Mouse (Mus musculus): ENCODE results near the gene Olfr402. TPM values are rescaled to one million over a fixed set of nuclear protein-coding genes. Genes with fewer than 3 reads are reported as not detected.
"Not testable (repeated sequence)": the region's sequence is repeated elsewhere in the genome, so short reads cannot be mapped to it uniquely, and the experiment has no call there.

Gene Olfr402
- not detected in 2 replicates for polyA plus RNA-seq (2015; fragmentation: Nextera tagmentation; extraction: Ambion mirVana)

DNA sequence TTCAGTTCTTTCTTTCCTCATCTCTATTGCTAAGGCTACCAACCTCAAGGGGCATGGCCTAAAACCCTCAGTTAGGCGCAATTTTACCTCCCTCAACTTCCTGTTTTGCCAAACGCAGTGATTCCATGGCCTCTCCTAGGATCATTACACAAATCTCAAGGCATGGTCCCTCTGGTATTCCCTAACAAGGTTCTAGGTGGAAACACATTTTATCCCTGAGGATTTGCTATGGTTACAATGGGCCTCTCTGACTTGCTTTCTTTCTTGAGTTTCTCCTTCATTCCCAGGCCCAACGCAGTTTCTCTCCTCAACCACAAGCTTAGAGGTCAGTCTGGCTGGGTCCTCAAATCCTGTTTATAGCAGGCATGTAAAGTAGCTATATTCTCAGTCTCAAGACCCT is at the start of gene Olfr402:
Gene Olfr402, plus strand, starts transcription at position 301 of the 400 bp plus-strand sequence.
- Histone ChIP-seq H3K9me3 (replicated peaks) (peaks cover 22% of the 10 kb centered on the region), H3K4me1 (no peaks in the 10 kb centered on the region), H3K9ac (replicated peaks) (no peak within 1 kb of the TSS), H3K27ac (replicated peaks) (no peak within 1 kb of the TSS), H3K27me3 (replicated peaks) (no peaks in the 10 kb centered on the region), H3K4me2 (no peak within 1 kb of the TSS), H3K36me3 (no peaks in the 10 kb centered on the region), H3K4me3 (replicated peaks) (no peak within 1 kb of the TSS)
- ATAC-seq (ENCODE audit: low FRiP score), result no peak
- 63% methylated on average over 3 of the region's 3 CpGs for WGBS

- Histone ChIP-seq H3K4me2 (no peak overlapping the region), H3K4me3 (replicated peaks) (no peak overlapping the region), H3K4me1 (no peaks in the 10 kb centered on the region), H3K27ac (replicated peaks) (no peak overlapping the region), H3K9ac (replicated peaks) (no peak overlapping the region), H3K9me3 (replicated peaks) (peaks cover 7% of the 10 kb centered on the region; the same call in 1 of the 2 replicates), H3K27me3 (replicated peaks) (no peaks in the 10 kb centered on the region), H3K36me3 (no peaks in the 10 kb centered on the region)
- ATAC-seq (ENCODE audit: low FRiP score), result no peak
- WGBS, result 39% methylated on average over 5 of the region's 5 CpGs
Measured at GRCm38 (mm10) chr11:74105066-74105465, 48.3 kb upstream of the Olfr402 start.

GRCm38 (mm10) chr11:74113412-74113811 is 39.9 kb upstream of the Olfr402 start, which contains the start of gene Olfr401:
Gene Olfr401, plus strand, starts transcription at chr11:74113712.
- H3K4me1 ChIP-seq, result no peaks in the 10 kb centered on the region
- H3K36me3 ChIP-seq, result no peaks in the 10 kb centered on the region
- H3K4me3 ChIP-seq (replicated peaks), result no peak within 1 kb of the TSS
- no peak within 1 kb of the TSS for H3K27ac ChIP-seq (replicated peaks)
- no peak within 1 kb of the TSS for H3K9ac ChIP-seq (replicated peaks)
- no peak within 1 kb of the TSS for H3K4me2 ChIP-seq
- peaks cover 17% of the 10 kb centered on the region; the same call in 1 of the 2 replicates for H3K9me3 ChIP-seq (replicated peaks)
- ATAC-seq (ENCODE audit: low FRiP score), result no peak
- no peaks in the 10 kb centered on the region for H3K27me3 ChIP-seq (replicated peaks)

DNA sequence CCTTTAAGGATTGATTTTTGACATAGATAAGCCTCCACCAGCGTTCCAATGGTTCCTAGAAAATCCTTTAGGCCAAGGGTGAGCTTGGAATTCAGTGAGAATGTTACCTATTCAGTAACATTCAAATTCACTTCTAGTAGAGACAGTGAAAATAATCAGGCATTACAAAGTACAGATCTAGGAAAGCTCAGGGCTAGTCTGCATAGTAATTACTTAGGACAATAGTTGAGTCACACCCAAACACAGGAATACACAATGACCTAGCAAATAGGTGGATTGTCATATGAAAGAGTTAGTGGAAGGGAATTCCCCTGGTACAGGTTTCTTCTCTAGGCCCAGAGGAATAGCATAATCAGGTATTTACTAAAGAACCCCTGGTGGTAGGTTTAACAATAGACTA is 13.3 kb upstream of the Olfr402 start:
- not testable (repeated sequence) for H3K36me3 ChIP-seq; H3K4me1 ChIP-seq; H3K4me2 ChIP-seq; H3K4me3 ChIP-seq (replicated peaks); H3K27me3 ChIP-seq (replicated peaks); H3K27ac ChIP-seq (replicated peaks); H3K9ac ChIP-seq (replicated peaks); ATAC-seq (ENCODE audit: low FRiP score)
- H3K9me3 ChIP-seq (replicated peaks), result peaks cover 29% of the 10 kb centered on the region
- whole genome bisulfite sequencing, result 36% methylated on average over 1 of the region's 1 CpGs

- Histone ChIP-seq H3K4me3 (replicated peaks) (no peak overlapping the region), H3K36me3 (no peaks in the 10 kb centered on the region), H3K27ac (replicated peaks) (no peak overlapping the region), H3K9me3 (replicated peaks) (peaks cover 22% of the 10 kb centered on the region), H3K9ac (replicated peaks) (no peak overlapping the region), H3K4me1 (no peaks in the 10 kb centered on the region), H3K27me3 (replicated peaks) (no peaks in the 10 kb centered on the region), H3K4me2 (no peak overlapping the region)
- no peak for ATAC-seq (ENCODE audit: low FRiP score)
Measured at GRCm38 (mm10) chr11:74145866-74146265, 7.5 kb upstream of the Olfr402 start.

GRCm38 (mm10) chr11:74168771-74169170 is 15.4 kb downstream of the Olfr402 start:
- ATAC-seq (ENCODE audit: low FRiP score), result no peak
- Histone ChIP-seq H3K9ac (replicated peaks) (no peak overlapping the region), H3K9me3 (replicated peaks) (0 out of 2 replicates have a peak, but pooled peaks cover 4% of the 10 kb centered on the region), H3K27me3 (replicated peaks) (no peaks in the 10 kb centered on the region), H3K4me3 (replicated peaks) (no peak overlapping the region), H3K27ac (replicated peaks) (no peak overlapping the region), H3K4me1 (no peaks in the 10 kb centered on the region), H3K36me3 (no peaks in the 10 kb centered on the region), H3K4me2 (no peak overlapping the region)

DNA sequence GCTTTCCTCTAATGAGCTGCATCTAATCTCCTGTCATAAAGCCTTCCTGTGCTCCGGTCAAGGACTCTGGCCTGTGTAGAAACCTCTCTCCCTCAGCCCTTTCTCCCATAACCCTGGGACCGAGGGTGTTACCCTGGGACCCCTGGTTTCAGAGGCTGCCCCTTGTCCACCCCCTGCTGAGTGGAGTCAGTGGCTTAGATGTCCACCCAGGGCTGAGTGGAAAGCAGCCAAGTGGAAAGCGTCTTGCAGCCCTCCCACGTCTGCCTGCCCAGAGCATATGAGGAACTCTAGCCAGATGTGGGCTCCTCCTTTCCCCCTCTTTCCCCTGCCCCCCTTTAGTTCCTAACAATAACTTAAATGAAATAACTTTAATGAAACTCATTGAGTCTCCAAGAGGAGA is 29.8 kb downstream of the Olfr402 start:
- H3K27ac ChIP-seq (replicated peaks), result no peak overlapping the region
- WGBS, result 91% methylated on average over 4 of the region's 4 CpGs
- 0 out of 2 replicates have a peak, but pooled peaks cover 15% of the 10 kb centered on the region for H3K9me3 ChIP-seq (replicated peaks)
- no peak overlapping the region for H3K9ac ChIP-seq (replicated peaks)
- no peaks in the 10 kb centered on the region for H3K36me3 ChIP-seq
- ATAC-seq (ENCODE audit: low FRiP score), result no peak
- no peak overlapping the region for H3K4me2 ChIP-seq
- no peaks in the 10 kb centered on the region for H3K4me1 ChIP-seq
- H3K27me3 ChIP-seq (replicated peaks), result no peaks in the 10 kb centered on the region
- no peak overlapping the region for H3K4me3 ChIP-seq (replicated peaks)

DNA sequence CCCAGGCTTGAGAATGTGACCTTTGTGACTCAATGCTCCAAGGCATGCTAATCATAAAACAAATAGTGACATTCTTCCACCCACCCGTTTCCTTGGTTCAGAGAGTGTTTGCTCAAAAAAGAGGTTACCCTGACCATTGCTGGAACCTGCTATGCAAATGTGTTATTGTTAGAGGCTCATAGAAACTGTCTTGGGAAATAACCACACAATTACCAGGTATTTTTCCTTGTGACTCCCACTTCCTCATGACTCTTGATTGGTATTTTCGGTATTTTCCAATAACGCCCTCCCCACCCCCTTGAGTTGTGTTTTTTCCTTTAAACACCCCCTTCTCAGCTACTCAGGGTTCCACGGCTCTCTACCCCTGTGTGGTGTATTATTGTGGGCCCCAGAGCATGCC is 30.4 kb downstream of the Olfr402 start:
- 82% methylated on average over 4 of the region's 4 CpGs for WGBS
- Histone ChIP-seq H3K9me3 (replicated peaks) (0 out of 2 replicates have a peak, but pooled peaks cover 18% of the 10 kb centered on the region), H3K9ac (replicated peaks) (no peak overlapping the region), H3K27ac (replicated peaks) (no peak overlapping the region), H3K36me3 (no peaks in the 10 kb centered on the region), H3K27me3 (replicated peaks) (no peaks in the 10 kb centered on the region), H3K4me1 (no peaks in the 10 kb centered on the region), H3K4me2 (no peak overlapping the region), H3K4me3 (replicated peaks) (no peak overlapping the region)
- no peak for ATAC-seq (ENCODE audit: low FRiP score)

GRCm38 (mm10) chr11:74185949-74186348 is 32.6 kb downstream of the Olfr402 start, which contains the start of gene Olfr403:
Gene Olfr403, plus strand, starts transcription at chr11:74186249.
- Histone ChIP-seq H3K9ac (replicated peaks) (no peak within 1 kb of the TSS), H3K9me3 (replicated peaks) (peaks cover 14% of the 10 kb centered on the region; the same call in 1 of the 2 replicates), H3K27me3 (replicated peaks) (no peaks in the 10 kb centered on the region), H3K27ac (replicated peaks) (no peak within 1 kb of the TSS), H3K4me2 (no peak within 1 kb of the TSS), H3K4me1 (no peaks in the 10 kb centered on the region), H3K4me3 (replicated peaks) (no peak within 1 kb of the TSS), H3K36me3 (no peaks in the 10 kb centered on the region)
- ATAC-seq (ENCODE audit: low FRiP score), result no peak

Other genes with a start within 250 kb of the Olfr402 start
- gene Olfr395, start 244.2 kb upstream of the Olfr402 start, polyA plus RNA-seq (2015; fragmentation: Nextera tagmentation; extraction: Ambion mirVana), result not detected in 2 replicates
- gene Olfr23, start 216.9 kb upstream of the Olfr402 start, polyA plus RNA-seq (2015; fragmentation: Nextera tagmentation; extraction: Ambion mirVana), result not detected in 2 replicates
- gene Olfr397, start 192.7 kb upstream of the Olfr402 start, polyA plus RNA-seq (2015; fragmentation: Nextera tagmentation; extraction: Ambion mirVana), result not detected in 2 replicates
- gene Olfr398, start 163.1 kb upstream of the Olfr402 start, polyA plus RNA-seq (2015; fragmentation: Nextera tagmentation; extraction: Ambion mirVana), result not detected in 2 replicates
- not detected in 2 replicates for gene Olfr139, start 97.0 kb upstream of the Olfr402 start, polyA plus RNA-seq (2015; fragmentation: Nextera tagmentation; extraction: Ambion mirVana)
- not detected in 2 replicates for gene Olfr399, start 96.9 kb upstream of the Olfr402 start, polyA plus RNA-seq (2015; fragmentation: Nextera tagmentation; extraction: Ambion mirVana)
- gene Zfp616, start 83.6 kb upstream of the Olfr402 start, polyA plus RNA-seq (2015; fragmentation: Nextera tagmentation; extraction: Ambion mirVana), result not detected in 2 replicates
- not detected in 2 replicates for gene Olfr401, start 39.8 kb upstream of the Olfr402 start, polyA plus RNA-seq (2015; fragmentation: Nextera tagmentation; extraction: Ambion mirVana)
- gene Olfr403, start 32.7 kb downstream of the Olfr402 start, polyA plus RNA-seq (2015; fragmentation: Nextera tagmentation; extraction: Ambion mirVana), result not detected in 2 replicates
- gene Olfr43, start 57.9 kb downstream of the Olfr402 start, polyA plus RNA-seq (2015; fragmentation: Nextera tagmentation; extraction: Ambion mirVana), result not detected in 2 replicates
- not detected in 2 replicates for gene Olfr406, start 106.3 kb downstream of the Olfr402 start, polyA plus RNA-seq (2015; fragmentation: Nextera tagmentation; extraction: Ambion mirVana)
- not detected in 2 replicates for gene Olfr59, start 130.2 kb downstream of the Olfr402 start, polyA plus RNA-seq (2015; fragmentation: Nextera tagmentation; extraction: Ambion mirVana)
- not detected in 2 replicates for gene Olfr410, start 184.5 kb downstream of the Olfr402 start, polyA plus RNA-seq (2015; fragmentation: Nextera tagmentation; extraction: Ambion mirVana)
- not detected in 2 replicates for gene Olfr411, start 199.1 kb downstream of the Olfr402 start, polyA plus RNA-seq (2015; fragmentation: Nextera tagmentation; extraction: Ambion mirVana)
- not detected in 2 replicates for gene Olfr412, start 208.5 kb downstream of the Olfr402 start, polyA plus RNA-seq (2015; fragmentation: Nextera tagmentation; extraction: Ambion mirVana)